Mouse (Mus musculus): Measurements from ENCODE around the gene Cpsf4.

DNA sequence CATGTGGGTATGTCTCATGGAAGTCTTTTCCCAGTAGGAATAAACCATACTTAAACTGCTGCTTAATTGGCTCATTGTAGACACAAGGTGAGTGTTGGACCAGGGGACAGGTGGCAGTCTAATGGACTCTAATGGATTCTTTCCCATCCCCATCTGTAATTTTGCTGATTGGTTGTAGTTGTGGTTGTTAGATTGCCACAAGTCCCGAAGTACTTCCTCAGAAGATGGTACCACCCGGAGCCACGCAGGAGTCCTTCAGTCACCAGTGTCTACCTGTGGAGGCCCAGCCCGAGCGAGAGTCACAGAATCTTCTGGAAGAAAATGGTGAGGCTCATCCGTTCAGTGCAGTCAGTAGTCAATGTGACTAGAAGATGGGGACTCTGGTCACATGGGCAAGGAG, 40.4 kb downstream of the Cpsf4 start:
- no peak for TF ChIP-seq POLR2A (IDR thresholded peaks at IDR 0.05; ENCODE audit: low read depth, low read length)
- TF ChIP-seq CTCF (IDR thresholded peaks at IDR 0.05; ENCODE audit: extremely low read depth, insufficient read length, insufficient replicate concordance, low read depth, low read length): no peak
